Mouse (Mus musculus) bone marrow, adult 2 months (tissue): ENCODE results near the gene Fkbp15. TPM values are rescaled to one million over a fixed set of nuclear protein-coding genes. Genes with fewer than 3 reads are reported as not detected.

Experiments used
- H3K27ac ChIP-seq: fragments of 200-500 bp; 2 replicates; pipeline ENCODE4 v1.5.1; 2012; ENCODE audit warnings: low read depth, mild to moderate bottlenecking, control low read depth, inconsistent platforms, low read length; ENCODE audit not compliant: control insufficient read depth, poor library complexity, insufficient read depth
- H3K4me1 ChIP-seq: fragments of 200-500 bp; 2 replicates; pipeline ENCODE4 v1.6.1; 2011; ENCODE audit warnings: low read length; ENCODE audit not compliant: control insufficient read depth, insufficient read depth
- H3K4me3 ChIP-seq: fragments of 200-500 bp; replicated peaks from 2 replicates; pipeline ENCODE3; 2011; ENCODE audit warnings: mild to moderate bottlenecking, low read depth, low read length, control low read depth; ENCODE audit not compliant: control insufficient read depth
- CTCF ChIP-seq: fragments of 200-500 bp; IDR thresholded peaks from 2 replicates; pipeline ENCODE4 v1.5.1; 2011; ENCODE audit warnings: low read length, control low read depth; ENCODE audit not compliant: control insufficient read depth, insufficient read depth
- POLR2A ChIP-seq: fragments of 200-500 bp; IDR thresholded peaks from 2 replicates; pipeline ENCODE4 v1.6.1; 2011; ENCODE audit warnings: low read depth, mild to moderate bottlenecking, control low read depth, low read length, borderline replicate concordance; ENCODE audit not compliant: control insufficient read depth
- WGBS: fragments of 180-500 bp; shearing (Covaris S2); methylation state at CpG from one replicate; pipeline ENCODE4 v1.1.7; 2018; 5-methylcytosine and 5-hydroxymethylcytosine counted together
- polyA plus RNA-seq: library from polyadenylated mRNA; stranded (reverse); fragments of >200 nt; gene quantifications from 2 replicates; pipeline ENCODE4 v1.2.4, GENCODE M21; 2011; ENCODE audit warnings: low replicate concordance; ENCODE audit not compliant: missing spikeins, insufficient read depth, insufficient read length

Fkbp15 gene
- polyA plus RNA-seq, 1 experiment, result 32.9 TPM

DNA sequence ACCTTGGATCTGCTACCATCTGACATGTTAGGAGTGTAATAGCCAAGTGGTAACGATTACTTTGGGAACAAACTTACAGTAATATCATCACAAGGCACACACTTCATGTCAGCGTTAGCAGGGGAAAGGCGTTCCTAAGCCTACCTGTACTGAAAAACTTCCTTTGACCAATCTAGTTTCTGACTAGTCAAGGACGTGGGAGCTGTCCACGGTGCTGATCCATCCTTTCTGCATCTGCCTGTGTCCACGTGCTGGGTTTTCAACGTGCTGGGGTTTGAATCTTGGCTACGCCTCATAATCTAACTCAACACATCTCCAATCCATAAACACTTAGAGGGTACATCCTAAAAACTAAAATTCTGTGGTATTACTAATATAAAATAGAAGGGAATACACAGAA lies 103.4 kb downstream of the Fkbp15 start:
- WGBS, result 16% methylated on average over 8 of the region's 8 CpGs
- Histone ChIP-seq H3K27ac (no peak overlapping the region), H3K4me3 (no peak overlapping the region), H3K4me1 (no peaks in the 10 kb centered on the region)
- no peak for TF ChIP-seq POLR2A
- no peak for TF ChIP-seq CTCF

GRCm38 (mm10) chr4:62254551-62254950 lies 105.8 kb downstream of the Fkbp15 start:
- Histone ChIP-seq H3K27ac (no peak overlapping the region), H3K4me1 (no peaks in the 10 kb centered on the region; the same call in 1 of the 2 replicates), H3K4me3 (no peak overlapping the region)
- TF ChIP-seq CTCF (no peak), POLR2A (no peak)
- 64% methylated on average over 8 of the region's 8 CpGs for WGBS

- H3K4me1 ChIP-seq, result no peaks in the 10 kb centered on the region; the same call in 1 of the 2 replicates
- no peak for TF ChIP-seq POLR2A
- TF ChIP-seq CTCF, result no peak
- no peak overlapping the region for H3K27ac ChIP-seq
- H3K4me3 ChIP-seq, result no peak overlapping the region
- WGBS, result 77% methylated on average over 4 of the region's 4 CpGs
Measured at GRCm38 (mm10) chr4:62251776-62252175, 108.6 kb downstream of the Fkbp15 start.

- no peak for TF ChIP-seq POLR2A
- peak; percentile 38 for TF ChIP-seq CTCF
- Histone ChIP-seq H3K27ac (no peak overlapping the region), H3K4me1 (no peaks in the 10 kb centered on the region; the same call in 1 of the 2 replicates), H3K4me3 (no peak overlapping the region)
- WGBS, result 75% methylated on average over 3 of the region's 3 CpGs
Measured at GRCm38 (mm10) chr4:62250896-62251544, 109.3 kb downstream of the Fkbp15 start.

Other genes starting within 250 kb of the Fkbp15 start
- gene Mup21, start 209.7 kb downstream of the Fkbp15 start, polyA plus RNA-seq, result not detected in 2 replicates
- 1.00 TPM in 1 of 2 replicates, not detected in the other for gene Zfp37, start 129.5 kb downstream of the Fkbp15 start, polyA plus RNA-seq
- 7.8 and 13.3 TPM in 2 replicates for gene Slc31a2, start 98.0 kb downstream of the Fkbp15 start, polyA plus RNA-seq
- gene Slc31a1, start 179 bp upstream of the Fkbp15 start, polyA plus RNA-seq, result 4.9 and 7.3 TPM in 2 replicates
- 93.6 and 98.5 TPM in 2 replicates for gene Cdc26, start 48.1 kb upstream of the Fkbp15 start, polyA plus RNA-seq
- 7.3 and 13.7 TPM in 2 replicates for gene Prpf4, start 48.2 kb upstream of the Fkbp15 start, polyA plus RNA-seq
- not detected in 2 replicates for gene Rnf183, start 74.7 kb upstream of the Fkbp15 start, polyA plus RNA-seq
- gene Wdr31, start 110.3 kb upstream of the Fkbp15 start, polyA plus RNA-seq, result 1.0 and 1.3 TPM in 2 replicates
- 1.4 TPM in 1 of 2 replicates, not detected in the other for gene Bspry, start 119.5 kb upstream of the Fkbp15 start, polyA plus RNA-seq
- not detected in 2 replicates for gene Hdhd3, start 142.9 kb upstream of the Fkbp15 start, polyA plus RNA-seq
- 321 and 356 TPM in 2 replicates for gene Alad, start 159.4 kb upstream of the Fkbp15 start, polyA plus RNA-seq
- gene Pole3, start 164.5 kb upstream of the Fkbp15 start, polyA plus RNA-seq, result 56.5 and 57.6 TPM in 2 replicates
- gene 4933430I17Rik, start 164.8 kb upstream of the Fkbp15 start, polyA plus RNA-seq, result not detected in 2 replicates
- 13.1 and 27.0 TPM in 2 replicates for gene Rgs3, start 199.3 kb upstream of the Fkbp15 start, polyA plus RNA-seq